Mouse (Mus musculus) left cerebral cortex, postnatal 4 days (tissue): ENCODE measurements around the gene Nfyc. TPM values are rescaled to one million over a fixed set of nuclear protein-coding genes. Genes with fewer than 3 reads are reported as not detected.

Experiments
- DNase-seq: peaks from one replicate; pipeline ENCODE4 v3.0.0-alpha.2; 2022
- intact Hi-C: fragments of 180-260 bp; cut with DNase I; formaldehyde crosslinking; loops from one replicate; pipeline ENCODE4 v1.15.1; 2025
- microRNA-seq: library from miRNA; unstranded; fragments of <30 nt; microRNA quantifications from one replicate; pipeline ENCODE4 v1.2.0, GENCODE M21; 2022
- total RNA-seq, 2 experiments: library from RNA; stranded (reverse); gene quantifications; 2 replicates each; pipeline ENCODE4 v1.2.3; 2021

Gene Nfyc
- total RNA-seq, 2 experiments from 2014 or later = 43.1 to 55.8 TPM

GRCm38 (mm10) chr4:120717591-120717990 is 113.8 kb downstream of the Nfyc start:
- intact Hi-C loops = no loop called here
- no peak for DNase-seq

DNA sequence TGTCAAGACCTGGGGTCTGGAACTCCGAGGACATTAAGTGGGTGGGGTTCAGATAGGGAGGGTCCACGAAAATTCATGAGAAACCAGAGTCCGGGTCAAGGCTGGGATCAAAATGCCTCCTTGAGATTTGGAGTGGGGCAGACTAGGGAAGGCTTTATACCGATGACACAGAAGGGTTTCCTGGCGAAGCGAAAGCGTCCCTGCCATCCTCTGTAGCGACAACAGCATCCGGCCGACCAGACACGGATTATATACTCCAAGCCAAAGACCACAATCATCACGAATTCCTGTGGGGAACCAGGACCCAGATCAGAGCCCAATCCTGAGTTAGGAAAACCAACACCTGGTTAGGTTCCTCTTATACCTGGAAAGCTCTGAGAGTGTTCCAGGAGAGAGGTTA is 114.6 kb downstream of the Nfyc start:
- intact Hi-C loops = no loop called here
- no peak for DNase-seq

- intact Hi-C loops = no loop called here
- DNase-seq = peak; percentile 37
These were observed 115.2 kb downstream of the Nfyc start for GRCm38 (mm10) chr4:120716141-120716571.

DNA sequence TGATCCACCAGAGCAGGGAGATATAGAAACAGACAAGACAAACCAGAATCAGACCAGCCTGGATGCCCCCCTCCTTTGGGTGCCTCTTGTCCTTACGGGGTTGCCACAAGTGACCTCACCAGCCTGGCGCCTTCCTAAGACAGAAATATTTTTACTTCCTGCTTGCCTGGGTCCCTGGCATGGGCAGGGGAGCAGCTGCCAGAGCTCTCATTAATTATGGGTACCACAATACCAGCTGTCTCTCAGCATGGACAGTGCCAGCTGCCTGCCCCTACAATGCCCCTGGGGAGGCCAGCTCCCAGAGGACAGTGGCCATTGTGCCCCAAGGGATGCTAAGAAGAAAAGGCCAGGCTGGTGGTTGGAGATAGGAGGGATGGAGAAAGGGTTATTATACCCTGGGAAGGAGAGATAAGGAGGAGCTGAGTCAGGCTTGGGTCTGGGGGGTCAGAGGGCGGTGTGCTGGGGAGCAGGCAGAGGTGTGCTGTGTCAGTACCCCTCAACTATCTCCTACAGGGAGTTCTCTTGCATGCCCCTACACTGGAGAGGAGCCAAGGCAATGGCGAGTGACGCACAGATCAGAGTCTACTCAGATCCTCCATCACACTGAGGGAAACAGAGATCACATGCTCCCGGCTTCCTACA is 117.4 kb downstream of the Nfyc start:
- intact Hi-C loops = no loop called here
- DNase-seq = peak; percentile 74

GRCm38 (mm10) chr4:120713021-120713420 is 118.4 kb downstream of the Nfyc start:
- peak; percentile 41 for DNase-seq
- intact Hi-C loops = no loop called here

DNA sequence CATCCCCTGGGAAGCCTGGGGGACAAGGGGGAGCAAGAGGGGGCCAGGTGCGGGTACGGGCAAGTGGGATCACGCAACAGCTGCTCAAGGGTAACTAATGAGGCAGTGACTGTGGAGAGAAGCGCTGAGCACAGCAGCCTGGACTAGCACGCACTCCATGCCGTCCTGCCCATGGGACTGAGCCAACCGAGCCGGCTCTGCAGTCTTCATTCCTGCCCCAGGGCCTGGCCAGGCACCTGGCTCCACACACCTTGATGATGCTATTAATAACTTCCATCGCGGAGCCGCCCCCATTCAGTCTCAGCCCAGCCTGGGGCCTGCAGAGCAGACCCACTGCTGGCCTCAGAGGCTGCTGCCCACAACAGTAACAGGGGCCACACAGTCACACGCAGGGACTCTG is 119.1 kb downstream of the Nfyc start:
- intact Hi-C loops = no loop called here
- no peak for DNase-seq

Small RNA genes within 50 kb of the gene (microRNA-seq; reads per million reads assigned to microRNA genes)
- gene Gm23936 (not detected), gene Mir30c-1 (197 reads per million, percentile 58 among the genes with 10 or more reads in this experiment), gene Mir30e (not detected), gene Mir30f (not detected)

Other genes with a start within 250 kb of the Nfyc start
- gene Gm8439, start 242.8 kb downstream of the Nfyc start, total RNA-seq = not detected
- 1 to 10 TPM; 2.9 to 3.5 TPM for gene Cited4, start 165.0 kb downstream of the Nfyc start, total RNA-seq
- 10 to 100 TPM; 19.6 to 21.1 TPM for gene Kcnq4, start 83.0 kb downstream of the Nfyc start, total RNA-seq
- gene Rims3, start 23.2 kb upstream of the Nfyc start, total RNA-seq = 10 to 100 TPM; 74.4 to 75.8 TPM
- 10 to 100 TPM; 20.3 to 23.0 TPM for gene Exo5, start 93.4 kb upstream of the Nfyc start, total RNA-seq
- gene Zfp69, start 120.1 kb upstream of the Nfyc start, total RNA-seq = 1 to 10 TPM; 4.0 to 4.1 TPM
- gene Smap2, start 185.7 kb upstream of the Nfyc start, total RNA-seq = 100 to 1,000 TPM; 124 to 128 TPM
- 10 to 100 TPM; 11.0 to 12.1 TPM for gene Col9a2, start 207.8 kb upstream of the Nfyc start, total RNA-seq